Mouse (Mus musculus): ENCODE results near the gene Rsl1d1.
A peak's percentile ranks its signal among the peaks of the same experiment; 100 is the strongest.

GRCm38 (mm10) chr16:11154500-11154899 is 48.6 kb downstream of the Rsl1d1 start:
- TF ChIP-seq CTCF (IDR thresholded peaks at IDR 0.05; ENCODE audit: low read depth) (peak; percentile 44), EP300 (IDR thresholded peaks at IDR 0.05; ENCODE audit: low read depth) (no peak)

All from liver, postnatal 0 days (tissue).